Mouse (Mus musculus): ENCODE measurements at regions not wholly inside any gene's neighbourhood (a gene's known extent, or its start where the extent isn't known, plus 50 kb on each side); places are given as distances from the start of the nearest gene placed in this dataset.
A peak's percentile ranks its signal among the peaks of the same experiment; 100 is the strongest.

DNA sequence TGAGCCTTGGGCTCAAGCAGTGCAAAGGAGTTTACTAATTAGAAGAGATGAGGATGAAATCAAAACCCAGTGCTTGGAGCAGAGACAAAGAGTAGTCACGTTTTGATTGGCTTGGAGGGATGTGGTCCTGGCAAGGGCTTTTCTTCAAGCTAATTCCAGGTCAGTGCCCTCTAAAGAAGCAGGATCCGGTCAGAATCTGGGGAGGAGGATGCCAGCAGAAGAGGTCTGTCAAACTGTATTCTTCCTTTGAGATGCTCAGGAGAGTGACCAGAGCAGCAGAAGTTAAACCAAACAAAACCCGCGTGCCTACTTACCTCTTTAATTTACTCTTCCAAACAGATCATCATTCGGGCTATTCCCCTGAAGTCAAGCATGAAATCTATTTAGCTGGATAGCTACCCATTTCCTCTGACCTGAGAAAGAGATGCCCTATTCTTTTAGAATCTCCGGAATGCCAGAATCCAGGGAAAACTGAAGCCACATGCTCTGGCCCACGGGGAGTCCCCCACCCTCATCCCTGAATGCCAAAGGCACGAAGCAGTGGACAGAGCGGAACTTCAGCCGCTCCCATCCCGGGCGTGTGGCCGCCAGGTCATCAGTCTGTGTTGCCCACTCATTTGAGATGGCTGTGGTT, 117.8 kb upstream of the Six2 start:
- no peak overlapping the region for H3K27ac ChIP-seq (replicated peaks)
- no peak for DNase-seq (ENCODE audit: low spot score)
- no peaks in the 10 kb centered on the region for H3K9me3 ChIP-seq (replicated peaks)
- peaks cover 11% of the 10 kb centered on the region for H3K4me1 ChIP-seq
- 36% methylated on average over 13 of the region's 13 CpGs for WGBS
- H3K27me3 ChIP-seq (ENCODE audit: low read depth, poor library complexity, severe bottlenecking), result peaks cover 82% of the 10 kb centered on the region
- H3K4me3 ChIP-seq, result no peak overlapping the region
- H3K36me3 ChIP-seq, result no peaks in the 10 kb centered on the region

DNA sequence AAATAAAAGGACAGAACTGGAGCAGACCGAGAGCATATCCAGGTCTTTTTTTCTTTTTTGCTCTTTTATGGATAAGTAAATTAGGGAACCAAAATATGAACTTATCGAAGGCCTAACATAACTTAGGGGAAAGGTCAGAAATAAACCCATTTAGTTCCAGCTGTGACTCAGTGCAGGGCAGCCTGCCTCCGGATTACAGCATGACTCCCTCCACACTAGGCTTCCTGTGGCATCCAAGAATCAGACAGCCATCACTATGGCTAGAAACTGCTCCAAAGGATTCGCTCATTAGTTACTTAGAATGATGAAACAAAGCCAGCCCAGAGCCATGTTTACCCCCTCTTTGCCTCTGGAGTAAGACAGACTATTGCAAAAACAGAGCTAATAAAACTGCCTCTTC, 116.6 kb upstream of the Six2 start:
- peaks cover 24% of the 10 kb centered on the region for H3K4me1 ChIP-seq
- WGBS, result 61% methylated on average over 4 of the region's 4 CpGs
- no peak for DNase-seq (ENCODE audit: low spot score)

DNA sequence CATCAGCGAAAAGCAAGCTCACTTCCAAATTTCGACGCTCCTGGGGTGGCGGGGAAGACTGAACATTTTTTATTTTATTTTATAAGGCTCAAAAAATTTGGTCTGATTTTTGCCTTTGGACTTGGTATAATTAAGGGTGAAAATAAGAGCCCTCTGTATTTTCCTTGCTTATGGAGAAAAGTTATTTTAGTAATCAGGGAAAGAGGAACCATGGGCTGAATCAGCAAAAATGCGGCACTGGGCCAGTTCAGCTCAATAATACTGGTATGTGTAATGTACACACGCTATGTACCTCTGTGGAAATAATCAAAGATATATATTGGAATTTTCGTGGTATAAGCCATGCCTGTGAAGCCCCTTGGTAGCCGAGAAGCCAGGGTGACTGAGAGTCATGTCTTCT, 113.7 kb upstream of the Six2 start:
- no peak overlapping the region for H3K27ac ChIP-seq (replicated peaks)
- H3K4me1 ChIP-seq, result peaks cover 33% of the 10 kb centered on the region
- peaks cover 100% of the 10 kb centered on the region for H3K27me3 ChIP-seq (ENCODE audit: low read depth, poor library complexity, severe bottlenecking)

More for the DNA sequence above, 116.6 kb upstream of the Six2 start:
- H3K27ac ChIP-seq (replicated peaks), result no peak overlapping the region
- peaks cover 93% of the 10 kb centered on the region for H3K27me3 ChIP-seq (ENCODE audit: low read depth, poor library complexity, severe bottlenecking)
- H3K4me3 ChIP-seq, result no peak overlapping the region
- no peaks in the 10 kb centered on the region for H3K9me3 ChIP-seq (replicated peaks)
- no peaks in the 10 kb centered on the region for H3K36me3 ChIP-seq

DNA sequence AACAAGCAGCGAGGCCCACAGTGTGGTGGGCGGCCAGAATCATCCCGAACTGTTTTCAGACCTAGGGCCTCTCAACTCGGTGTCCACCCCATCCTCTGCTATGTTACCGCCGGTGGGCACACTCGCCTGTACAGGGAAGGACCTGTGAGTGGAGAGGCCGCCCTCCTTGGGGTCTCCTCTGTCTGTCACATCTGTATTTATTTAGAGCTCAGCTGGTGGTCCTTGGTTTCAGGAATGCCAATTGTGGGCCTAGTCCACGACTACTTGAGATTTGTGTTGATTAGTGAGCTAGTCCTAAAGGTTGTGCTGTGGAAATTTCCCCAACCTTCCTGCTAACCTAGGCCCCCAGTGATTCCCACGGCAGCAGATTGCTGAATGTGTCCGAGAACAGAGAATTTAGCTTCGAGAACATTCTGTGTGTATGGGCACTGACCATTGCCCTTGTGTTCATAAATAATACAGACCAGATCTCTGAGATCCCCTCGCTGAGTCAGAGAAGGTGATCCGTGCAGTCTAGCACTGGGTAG, 113.1 kb upstream of the Six2 start:
- no peak overlapping the region for H3K27ac ChIP-seq (replicated peaks)

More for the DNA sequence above, 113.7 kb upstream of the Six2 start:
- WGBS, result 83% methylated on average over 8 of the region's 8 CpGs
- no peak for DNase-seq (ENCODE audit: low spot score)
- H3K4me3 ChIP-seq, result no peak overlapping the region
- no peaks in the 10 kb centered on the region for H3K9me3 ChIP-seq (replicated peaks)
- H3K36me3 ChIP-seq, result no peaks in the 10 kb centered on the region

DNA sequence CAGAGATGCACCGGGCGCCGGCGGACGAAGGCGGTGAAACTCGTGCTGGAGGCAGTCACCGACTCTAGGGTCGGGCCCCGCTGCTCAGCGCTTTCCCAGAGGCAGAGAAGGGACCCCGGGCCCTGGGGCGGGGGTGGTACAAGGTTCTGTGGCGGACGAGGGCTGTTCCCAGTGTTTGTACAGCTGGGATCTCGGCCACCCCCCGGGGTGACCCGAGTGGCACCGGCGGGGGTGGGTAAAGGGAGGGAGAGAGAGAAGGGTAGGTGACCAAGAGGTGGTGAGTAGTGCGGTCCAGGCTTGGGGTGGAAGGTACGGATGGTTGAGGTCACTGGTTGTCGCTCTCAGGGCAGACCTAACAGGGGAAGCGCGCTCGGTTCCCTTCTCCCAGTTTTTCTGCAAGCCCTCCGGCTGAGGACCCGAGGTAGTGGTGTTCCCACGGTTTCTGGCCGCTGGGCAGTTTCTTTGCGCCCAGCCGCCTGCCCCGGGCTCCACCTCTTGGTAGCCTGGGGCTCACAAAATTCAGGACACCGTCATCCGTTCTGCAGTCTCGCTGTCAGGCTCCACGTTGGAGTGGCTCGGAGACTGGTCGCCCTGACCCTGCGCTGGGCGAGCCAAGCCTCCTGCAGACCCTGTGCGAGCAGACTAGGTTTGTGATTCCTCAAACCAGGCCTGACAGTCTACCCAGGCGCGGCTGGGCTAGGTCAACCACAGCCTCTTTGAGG, 112.4 kb upstream of the Six2 start:
- peak overlapping the region; percentile 69 for H3K27ac ChIP-seq (replicated peaks)
- peaks cover 100% of the 10 kb centered on the region for H3K27me3 ChIP-seq (ENCODE audit: low read depth, poor library complexity, severe bottlenecking)

More for the DNA sequence above, 113.1 kb upstream of the Six2 start:
- no peaks in the 10 kb centered on the region for H3K36me3 ChIP-seq
- peak overlapping the region; percentile 59 for H3K4me3 ChIP-seq
- no peaks in the 10 kb centered on the region for H3K9me3 ChIP-seq (replicated peaks)
- no peak for DNase-seq (ENCODE audit: low spot score)
- peaks cover 100% of the 10 kb centered on the region for H3K27me3 ChIP-seq (ENCODE audit: low read depth, poor library complexity, severe bottlenecking)
- WGBS, result 24% methylated on average over 14 of the region's 14 CpGs
- H3K4me1 ChIP-seq, result peaks cover 32% of the 10 kb centered on the region

DNA sequence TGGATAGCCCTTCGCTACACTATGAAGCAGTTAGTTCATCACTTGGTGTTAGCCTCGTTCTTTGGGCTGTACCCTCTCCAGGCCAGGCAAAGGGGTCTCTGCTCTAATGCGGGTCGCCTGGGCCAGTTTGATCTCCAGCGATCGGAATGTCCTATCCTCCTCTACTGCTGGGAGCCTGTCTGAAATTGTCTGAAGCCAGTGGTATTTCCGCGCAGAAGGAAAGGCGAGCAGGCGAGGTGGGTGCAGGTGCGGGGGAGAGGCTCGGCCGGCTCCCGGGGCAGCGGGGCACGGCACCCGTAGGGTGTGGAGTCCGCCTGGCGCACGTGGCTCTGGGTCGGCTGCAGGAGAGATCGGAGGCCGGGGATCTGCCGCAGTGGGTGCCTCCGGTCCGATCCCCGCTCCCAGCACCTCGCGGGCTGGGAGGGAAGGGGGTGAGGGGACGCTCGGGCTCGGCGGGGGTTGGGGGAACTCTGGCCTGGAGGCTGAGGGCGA, 111.8 kb upstream of the Six2 start:
- peak overlapping the region; percentile 59 for H3K4me3 ChIP-seq
- H3K36me3 ChIP-seq, result no peaks in the 10 kb centered on the region
- peaks cover 100% of the 10 kb centered on the region for H3K27me3 ChIP-seq (ENCODE audit: low read depth, poor library complexity, severe bottlenecking)
- no peaks in the 10 kb centered on the region for H3K9me3 ChIP-seq (replicated peaks)
- H3K27ac ChIP-seq (replicated peaks), result peak overlapping the region; percentile 69
- WGBS, result under 1% methylated on average over 34 of the region's 34 CpGs
- peaks cover 25% of the 10 kb centered on the region for H3K4me1 ChIP-seq
- DNase-seq (ENCODE audit: low spot score), result peak; percentile 71

More for the DNA sequence above, 112.4 kb upstream of the Six2 start:
- Histone ChIP-seq H3K4me1 (peaks cover 26% of the 10 kb centered on the region), H3K9me3 (replicated peaks) (no peaks in the 10 kb centered on the region), H3K36me3 (no peaks in the 10 kb centered on the region), H3K4me3 (peak overlapping the region; percentile 59)
- DNase-seq (ENCODE audit: low spot score), result peak; percentile 74
- WGBS, result under 1% methylated on average over 44 of the region's 44 CpGs

DNA sequence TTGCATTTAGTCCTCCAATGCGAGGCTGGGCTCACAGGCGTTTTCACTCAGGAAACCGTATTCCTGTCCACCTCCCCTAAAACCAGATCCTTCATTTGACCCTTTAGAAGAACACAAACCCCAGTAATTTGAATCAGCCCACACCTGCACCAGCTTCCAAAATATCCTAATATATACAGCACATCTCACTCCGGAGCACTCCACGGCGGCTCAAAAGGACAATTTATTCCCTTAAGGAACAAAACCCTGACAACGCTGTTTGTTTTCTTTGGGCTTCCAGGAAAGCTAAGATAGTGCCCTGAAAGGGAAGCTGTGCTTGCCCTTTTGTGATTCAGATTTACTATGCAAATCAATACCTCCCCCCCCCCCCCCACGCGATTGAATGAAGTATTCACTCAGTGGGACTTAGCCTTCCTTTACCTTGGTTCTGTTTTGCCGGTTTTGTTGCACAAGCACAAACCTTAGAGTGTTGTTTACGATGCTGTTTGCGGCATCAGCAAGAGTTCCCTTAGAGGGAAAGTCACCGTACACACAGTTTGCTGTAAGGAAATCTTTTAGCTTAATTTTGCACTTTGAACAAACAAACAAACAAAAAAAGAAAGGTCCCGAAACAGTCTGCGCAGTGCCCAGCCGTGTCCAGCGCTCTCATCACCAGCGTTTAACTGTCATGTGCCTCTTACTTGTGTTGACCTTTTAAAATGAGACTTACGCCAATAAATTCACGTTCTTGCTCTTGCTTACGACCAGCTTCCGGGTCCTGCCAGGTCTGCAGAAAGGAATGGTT, 111.2 kb upstream of the Six2 start:
- H3K4me3 ChIP-seq, result peak overlapping the region; percentile 59
- under 1% methylated on average over 22 of the region's 22 CpGs for WGBS
- H3K4me1 ChIP-seq, result peaks cover 25% of the 10 kb centered on the region
- peak; percentile 51 for DNase-seq (ENCODE audit: low spot score)
- H3K27ac ChIP-seq (replicated peaks), result no peak overlapping the region
- H3K9me3 ChIP-seq (replicated peaks), result no peaks in the 10 kb centered on the region
- H3K36me3 ChIP-seq, result no peaks in the 10 kb centered on the region
- H3K27me3 ChIP-seq (ENCODE audit: low read depth, poor library complexity, severe bottlenecking), result peaks cover 100% of the 10 kb centered on the region

DNA sequence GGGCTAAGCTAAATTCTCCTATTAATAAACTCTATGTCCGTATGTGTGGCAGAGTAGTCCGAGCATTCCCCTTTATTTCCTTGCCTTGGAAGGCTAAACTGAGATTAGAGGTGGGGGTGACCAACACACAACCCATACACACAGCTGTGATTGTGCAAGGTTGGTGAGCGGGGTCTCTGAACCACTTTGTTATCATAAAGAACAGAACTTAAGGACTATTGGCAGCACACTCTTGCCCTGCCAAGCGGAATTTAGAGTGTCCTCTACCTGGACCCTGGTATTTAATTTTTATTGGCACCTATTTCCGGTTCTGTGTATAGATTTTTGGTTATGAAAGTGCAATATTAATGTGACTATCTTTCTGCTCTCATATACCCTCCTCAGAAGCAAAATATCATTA, 109.7 kb upstream of the Six2 start:
- peaks cover 97% of the 10 kb centered on the region for H3K27me3 ChIP-seq (ENCODE audit: low read depth, poor library complexity, severe bottlenecking)
- peaks cover 25% of the 10 kb centered on the region for H3K4me1 ChIP-seq
- H3K36me3 ChIP-seq, result no peaks in the 10 kb centered on the region
- 67% methylated on average over 5 of the region's 5 CpGs for WGBS
- no peaks in the 10 kb centered on the region for H3K9me3 ChIP-seq (replicated peaks)
- no peak overlapping the region for H3K27ac ChIP-seq (replicated peaks)
- no peak for DNase-seq (ENCODE audit: low spot score)
- no peak overlapping the region for H3K4me3 ChIP-seq

DNA sequence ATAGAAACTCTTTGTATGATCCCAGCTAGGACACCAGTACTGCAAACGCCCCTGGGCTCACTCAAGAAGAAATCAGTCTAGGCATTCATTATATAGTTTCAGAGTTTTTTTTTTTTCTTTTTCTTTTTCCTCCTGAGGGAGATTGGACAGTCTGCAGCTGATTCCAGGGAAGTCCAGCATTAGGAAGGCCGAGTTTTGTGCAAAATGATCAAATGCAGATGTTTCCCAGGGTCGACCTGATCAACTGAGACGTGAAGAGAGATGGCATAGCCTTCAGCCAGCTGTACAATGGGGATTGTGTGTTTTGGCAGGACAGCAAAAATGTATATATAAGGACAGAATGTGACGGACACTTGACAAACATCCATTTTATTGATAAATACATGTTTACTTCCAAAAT, 107.7 kb upstream of the Six2 start:
- DNase-seq (ENCODE audit: low spot score), result no peak
- peaks cover 94% of the 10 kb centered on the region for H3K27me3 ChIP-seq (ENCODE audit: low read depth, poor library complexity, severe bottlenecking)
- no peaks in the 10 kb centered on the region for H3K9me3 ChIP-seq (replicated peaks)
- H3K4me3 ChIP-seq, result no peak overlapping the region
- H3K27ac ChIP-seq (replicated peaks), result no peak overlapping the region
- no peaks in the 10 kb centered on the region for H3K36me3 ChIP-seq
- H3K4me1 ChIP-seq, result peaks cover 21% of the 10 kb centered on the region
- WGBS, result 66% methylated on average over 5 of the region's 5 CpGs

DNA sequence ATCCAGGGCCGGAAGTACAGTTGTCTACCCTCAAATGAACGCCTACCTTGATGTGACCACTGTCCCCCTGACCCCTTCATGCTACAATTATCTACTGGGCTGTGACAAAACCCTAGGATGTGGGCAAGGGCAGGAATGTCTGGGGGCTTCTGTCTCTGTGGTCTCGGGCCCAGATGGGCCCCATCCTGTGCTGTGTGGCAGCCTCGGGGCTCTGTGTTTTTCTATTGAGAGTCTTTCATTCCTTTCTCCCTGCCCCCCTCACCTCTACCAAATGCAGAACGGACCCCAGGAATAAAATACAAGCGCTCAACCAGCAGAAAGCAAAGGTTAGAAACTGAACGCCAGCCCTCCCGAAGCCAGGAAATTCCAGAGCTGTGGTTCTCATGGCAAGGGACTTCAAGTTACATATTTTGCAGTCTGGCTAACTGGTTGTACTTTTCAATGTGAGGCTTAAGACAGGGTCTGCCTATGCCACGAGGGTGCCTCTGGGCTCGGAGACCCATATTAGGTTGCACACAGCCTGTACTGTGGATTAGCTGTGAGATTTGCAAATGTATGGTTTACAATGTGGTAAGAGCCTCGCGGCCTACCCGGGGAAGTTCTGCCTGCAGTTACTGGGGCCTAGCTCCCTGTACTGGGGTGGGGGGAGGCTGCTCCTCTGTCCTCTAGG, 97.7 kb upstream of the Six2 start:
- H3K9me3 ChIP-seq (replicated peaks), result no peaks in the 10 kb centered on the region; the same call in 1 of the 2 replicates
- peak overlapping the region; percentile 64 for H3K27ac ChIP-seq (replicated peaks)
- peaks cover 10% of the 10 kb centered on the region for H3K4me1 ChIP-seq
- peaks cover 30% of the 10 kb centered on the region for H3K27me3 ChIP-seq (ENCODE audit: low read depth, poor library complexity, severe bottlenecking)
- no peak for DNase-seq (ENCODE audit: low spot score)
- H3K36me3 ChIP-seq, result no peaks in the 10 kb centered on the region
- H3K4me3 ChIP-seq, result no peak overlapping the region
- WGBS, result 53% methylated on average over 13 of the region's 13 CpGs

DNA sequence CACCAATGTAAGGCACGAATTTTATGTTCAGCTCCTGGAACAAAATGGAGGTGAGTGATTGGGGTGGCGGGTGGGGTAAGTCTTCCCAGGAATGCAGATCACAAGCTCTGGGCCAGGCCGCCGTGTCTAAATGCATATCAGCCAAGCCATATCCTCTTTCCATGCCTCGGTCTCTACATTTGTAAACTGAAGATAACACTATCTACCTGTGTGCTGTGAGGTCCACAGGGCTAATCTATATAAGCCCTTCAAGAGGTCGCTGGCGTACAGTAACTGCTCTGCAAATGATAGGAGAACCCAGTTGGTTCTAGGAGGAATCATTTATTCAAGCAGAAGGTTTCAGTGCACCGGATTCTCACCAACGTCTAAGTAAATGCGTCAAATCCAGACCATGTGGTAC, 92.4 kb upstream of the Six2 start:
- DNase-seq (ENCODE audit: low spot score), result no peak
- 93% methylated on average over 10 of the region's 10 CpGs for WGBS
- Histone ChIP-seq H3K27ac (replicated peaks) (no peak overlapping the region), H3K36me3 (no peaks in the 10 kb centered on the region), H3K4me1 (peaks cover 11% of the 10 kb centered on the region), H3K27me3 (ENCODE audit: low read depth, poor library complexity, severe bottlenecking) (peaks cover 3% of the 10 kb centered on the region; the same call in 1 of the 2 replicates), H3K4me3 (no peak overlapping the region), H3K9me3 (replicated peaks) (no peaks in the 10 kb centered on the region; the same call in 1 of the 2 replicates)

DNA sequence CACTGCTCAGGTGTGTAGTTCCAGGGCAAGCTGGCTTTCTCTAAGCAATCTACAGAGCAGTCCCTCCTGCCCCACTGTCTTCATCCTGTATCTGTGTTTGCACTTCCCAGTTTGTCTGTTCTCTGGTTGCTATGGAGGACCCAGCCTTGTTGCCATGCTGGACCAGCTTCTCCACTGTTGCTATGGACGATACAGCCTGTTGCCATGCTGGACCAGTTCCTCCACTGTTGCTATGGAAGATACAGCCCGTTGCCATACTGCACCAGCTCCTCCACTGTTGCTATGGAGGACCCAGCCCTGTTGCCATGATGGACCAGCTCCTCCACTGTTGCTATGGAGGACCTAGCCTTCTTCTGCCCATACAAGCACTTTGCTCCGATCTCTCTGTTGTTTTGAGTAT, 88.8 kb upstream of the Six2 start:
- DNase-seq (ENCODE audit: low spot score), result peak; percentile 29
- H3K27ac ChIP-seq (replicated peaks), result no peak overlapping the region
- 69% methylated on average over 3 of the region's 3 CpGs for WGBS
- H3K4me1 ChIP-seq, result peaks cover 9% of the 10 kb centered on the region
- H3K4me3 ChIP-seq, result no peak overlapping the region
- H3K27me3 ChIP-seq (ENCODE audit: low read depth, poor library complexity, severe bottlenecking), result peaks cover 3% of the 10 kb centered on the region; the same call in 1 of the 2 replicates
- no peaks in the 10 kb centered on the region for H3K9me3 ChIP-seq (replicated peaks)
- H3K36me3 ChIP-seq, result no peaks in the 10 kb centered on the region

Data from midbrain, embryonic 10.5 days (tissue).